Mouse (Mus musculus) monocyte, adult 59 days (primary cell): ENCODE measurements around the gene Zfp764. TPM values are rescaled to one million over a fixed set of nuclear protein-coding genes. Genes with fewer than 3 reads are reported as not detected.

ENCODE experiments used
- total RNA-seq, 2 experiments: library from RNA; stranded (reverse); gene quantifications; one replicate each; pipeline ENCODE4 v1.2.4; 2023

Gene Zfp764
- 1 to 10 TPM; 5.4 to 6.3 TPM for total RNA-seq

DNA sequence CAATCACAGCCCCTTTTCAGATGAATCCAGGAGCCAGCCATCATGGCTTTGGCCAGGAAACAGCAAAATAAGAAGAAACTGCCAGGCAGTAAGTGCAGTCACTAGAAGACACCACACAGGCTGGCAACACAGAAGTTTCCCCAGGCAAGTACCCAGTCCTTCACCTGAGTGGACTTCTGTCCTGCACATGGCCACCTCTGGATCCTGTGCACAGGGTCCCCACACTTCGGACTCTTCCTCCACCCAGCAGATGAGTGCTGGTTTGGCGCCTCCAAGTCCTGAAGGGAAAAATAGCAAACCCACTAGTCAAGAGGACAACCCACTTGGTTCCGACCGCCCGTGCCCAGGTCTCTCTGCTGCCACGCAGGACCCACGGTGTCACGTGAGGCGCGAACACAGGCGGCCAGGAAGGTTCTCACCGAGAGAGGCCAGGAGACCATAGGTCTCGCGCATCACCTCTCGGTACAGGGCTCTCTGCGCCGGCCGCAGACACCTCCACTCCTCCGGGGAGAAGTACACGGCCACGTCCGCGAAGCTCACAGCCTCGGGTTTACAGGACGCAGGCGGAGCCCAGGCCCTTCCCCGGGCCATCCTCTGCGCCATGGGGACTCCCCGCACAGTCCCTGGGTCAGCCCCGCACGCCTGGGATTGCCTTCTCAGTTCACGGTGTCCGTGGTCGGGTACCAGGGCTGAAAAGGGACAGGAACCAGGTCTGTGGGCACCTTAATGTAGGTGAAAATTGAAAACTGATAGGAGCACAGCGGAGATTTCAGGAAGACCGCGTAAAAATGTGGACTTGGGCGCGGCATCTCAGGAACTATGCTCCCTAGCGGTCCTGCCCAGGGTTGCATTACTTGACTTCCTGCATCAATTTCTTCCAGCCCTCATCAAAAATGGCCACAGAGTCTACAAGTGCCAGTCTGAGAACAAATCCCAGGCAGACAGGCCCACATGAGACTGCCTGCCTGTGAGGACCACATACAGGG is at the start of gene Zfp764:
TSS of gene Zfp764 (minus strand) at position 821 of the 986 bp plus-strand sequence.

DNA sequence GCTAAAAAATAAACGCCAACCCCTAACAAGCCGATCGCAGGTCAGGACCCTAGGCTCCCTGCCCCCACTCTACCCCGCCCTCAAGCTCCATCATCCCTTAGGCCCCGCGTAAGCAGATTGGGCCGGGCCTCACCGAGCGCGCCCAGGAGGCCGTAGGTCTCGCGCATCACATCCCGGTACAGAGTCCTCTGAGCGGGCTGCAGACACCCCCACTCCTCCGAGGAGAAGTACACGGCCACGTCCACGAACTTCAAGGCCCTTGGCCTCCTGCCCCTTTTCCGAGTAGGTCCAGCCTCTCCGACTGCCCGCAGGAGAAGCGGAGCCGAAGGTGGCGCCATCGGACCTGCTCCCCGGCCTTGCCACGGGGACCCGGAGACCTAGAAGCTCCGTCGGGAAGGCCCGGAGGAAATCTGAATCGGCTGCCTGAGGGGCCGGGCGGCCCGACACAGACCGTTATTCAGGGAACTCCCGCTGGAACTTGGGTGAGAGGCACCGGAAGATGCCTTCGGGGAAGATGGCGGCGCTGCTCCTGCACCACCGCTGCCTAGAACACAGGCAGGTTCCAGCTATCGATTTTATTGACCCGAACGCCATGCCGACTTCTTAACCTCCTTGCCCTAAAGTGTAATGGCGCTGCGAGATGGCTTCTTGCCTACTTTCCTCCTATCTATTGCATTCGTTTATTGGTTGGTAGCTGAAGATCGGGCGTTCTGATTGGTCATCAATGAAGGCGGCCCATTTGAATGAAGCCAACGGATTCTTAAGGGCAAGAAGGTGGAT is 42.1 kb upstream of the Zfp764 start, which contains the start of gene Zfp689:
TSS of gene Zfp689 (minus strand) at position 638 of the 780 bp plus-strand sequence.

GRCm38 (mm10) chr7:127421388-127422191 is 15.0 kb upstream of the Zfp764 start, which contains the start of gene Zfp688:
Zfp688 (minus strand) TSS chr7:127422068.

GRCm38 (mm10) chr7:127393157-127393943 is 13.3 kb downstream of the Zfp764 start, which contains the start of gene E430018J23Rik:
E430018J23Rik (minus strand) TSS chr7:127393629.

DNA sequence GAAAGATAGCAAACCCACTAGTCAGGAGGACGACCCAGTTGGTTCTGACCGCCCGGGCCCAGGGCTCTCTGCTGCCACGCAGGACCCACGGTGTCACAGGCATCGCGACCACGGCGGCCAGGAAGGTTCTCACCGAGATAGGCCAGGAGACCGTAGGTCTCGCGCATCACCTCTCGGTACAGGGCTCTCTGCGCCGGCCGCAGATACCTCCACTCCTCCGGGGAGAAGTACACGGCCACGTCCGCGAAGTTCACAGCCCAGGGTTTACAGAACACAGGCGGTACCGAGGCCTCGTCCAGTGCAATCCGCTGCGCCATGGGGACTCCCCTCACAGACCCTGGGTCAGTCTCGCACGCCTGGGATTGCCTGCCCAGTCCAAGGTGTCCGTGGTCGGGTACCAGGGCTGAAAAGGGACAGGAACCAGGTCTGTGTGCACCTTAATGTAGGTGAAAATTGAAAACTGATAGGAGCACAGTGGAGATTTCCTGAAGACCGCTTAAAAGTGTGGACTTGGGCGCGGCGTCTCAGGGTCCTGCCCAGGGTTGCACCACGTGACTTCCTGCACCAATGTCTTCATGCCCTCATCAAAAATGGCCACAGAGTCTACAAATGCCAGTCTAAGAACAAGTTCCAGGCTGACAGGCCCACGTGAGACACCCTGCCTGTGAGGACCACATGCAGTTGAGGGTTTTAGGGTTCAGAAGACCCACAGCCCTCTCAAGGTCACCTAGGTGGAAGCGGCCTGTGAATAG is 19.8 kb downstream of the Zfp764 start, which contains the start of gene 9130019O22Rik:
TSS of gene 9130019O22Rik (minus strand) at position 526 of the 752 bp plus-strand sequence.

GRCm38 (mm10) chr7:127375271-127376245 is 31.1 kb downstream of the Zfp764 start, which contains the start of gene Zfp747:
Zfp747 (minus strand) TSS chr7:127376050.

Other genes starting within 250 kb of the Zfp764 start
- 10 to 100 TPM; 52.2 to 60.9 TPM for gene Cd2bp2, start 210.8 kb downstream of the Zfp764 start, total RNA-seq
- gene Tbc1d10b, start 198.4 kb downstream of the Zfp764 start, total RNA-seq: 100 to 1,000 TPM in 1 of 2 experiments, 10 to 100 TPM in 1; 94.8 to 106 TPM
- not detected for gene Mylpf, start 197.9 kb downstream of the Zfp764 start, total RNA-seq
- 1 to 10 TPM; 4.5 TPM for gene Zfp553, start 173.8 kb downstream of the Zfp764 start, total RNA-seq
- gene Sept1, start 173.7 kb downstream of the Zfp764 start, total RNA-seq: 1 to 10 TPM; 5.4 to 5.5 TPM
- gene Zfp771, start 162.5 kb downstream of the Zfp764 start, total RNA-seq: 1 to 10 TPM; 7.0 to 8.8 TPM
- gene Dctpp1, start 146.1 kb downstream of the Zfp764 start, total RNA-seq: 10 to 100 TPM; 15.2 to 17.6 TPM
- gene Sephs2, start 132.8 kb downstream of the Zfp764 start, total RNA-seq: 10 to 100 TPM; 66.0 to 73.4 TPM
- 100 to 1,000 TPM; 900 to 916 TPM for gene Itgal, start 110.6 kb downstream of the Zfp764 start, total RNA-seq
- gene Zfp768, start 61.2 kb downstream of the Zfp764 start, total RNA-seq: 1 to 10 TPM; 6.1 to 7.0 TPM
- gene Zfp747, start 30.8 kb downstream of the Zfp764 start, total RNA-seq: 1 to 10 TPM; 8.8 to 9.0 TPM
- gene 9130019O22Rik, start 19.7 kb downstream of the Zfp764 start, total RNA-seq: 1 to 10 TPM; 2.4 TPM
- gene E430018J23Rik, start 13.2 kb downstream of the Zfp764 start, total RNA-seq: 1 to 10 TPM; 1.7 to 2.9 TPM
- 10 to 100 TPM in 1 of 2 experiments, 1 to 10 TPM in 1; 7.4 to 15.1 TPM for gene Zfp688, start 15.2 kb upstream of the Zfp764 start, total RNA-seq
- 1 to 10 TPM; 2.3 to 3.3 TPM for gene Zfp689, start 42.3 kb upstream of the Zfp764 start, total RNA-seq
- 100 to 1,000 TPM; 125 to 128 TPM for gene Prr14, start 52.8 kb upstream of the Zfp764 start, total RNA-seq
- 100 to 1,000 TPM; 278 to 299 TPM for gene Fbrs, start 72.4 kb upstream of the Zfp764 start, total RNA-seq
- 100 to 1,000 TPM; 120 to 128 TPM for gene Srcap, start 105.2 kb upstream of the Zfp764 start, total RNA-seq
- gene Gm42715, start 112.8 kb upstream of the Zfp764 start, total RNA-seq: 10 to 100 TPM; 21.9 to 24.4 TPM
- not detected for gene Tmem265, start 154.6 kb upstream of the Zfp764 start, total RNA-seq
- 10 to 100 TPM; 83.2 to 90.2 TPM for gene Phkg2, start 166.5 kb upstream of the Zfp764 start, total RNA-seq
- gene Ccdc189, start 181.8 kb upstream of the Zfp764 start, total RNA-seq: 1 to 10 TPM in 1 of 2 experiments, not detected in 1; 1.2 TPM
- 10 to 100 TPM; 70.9 to 74.4 TPM for gene Rnf40, start 181.9 kb upstream of the Zfp764 start, total RNA-seq
- 1 to 10 TPM; 4.9 to 6.7 TPM for gene Zfp629, start 209.0 kb upstream of the Zfp764 start, total RNA-seq